Mouse (Mus musculus): ENCODE results near the gene Ulbp1. TPM values are rescaled to one million over a fixed set of nuclear protein-coding genes. Genes with fewer than 3 reads are reported as not detected.
"Not testable (repeated sequence)": the region's sequence is repeated elsewhere in the genome, so short reads cannot be mapped to it uniquely, and the experiment has no call there.

Gene Ulbp1
- 0.69 and 1.3 TPM in 2 replicates for polyA plus RNA-seq (2012; rRNA removed)
- 0.79 and 1.8 TPM in 2 replicates for polyA plus RNA-seq (2014; fragmentation: Nextera tagmentation; extraction: Ambion mirVana)

- no peaks in the 10 kb centered on the region for H3K27me3 ChIP-seq (ENCODE audit: control insufficient read depth, insufficient read depth, low read length)
- H3K27ac ChIP-seq, result no peak within 1 kb of the TSS
- peak within 1 kb of the TSS; percentile 21 to 40; a peak in 2 of 4 replicates for H3K4me3 ChIP-seq (ENCODE audit: insufficient read depth in 1 of 2, low read depth in 2 of 2, low read length in 2 of 2)
- peaks cover 0 to 4% of the 10 kb centered on the region in 2 experiments; a peak in 2 of 4 replicates for H3K4me1 ChIP-seq (replicated peaks; ENCODE audit: control insufficient read depth in 2 of 2, insufficient read depth in 2 of 2, low read length in 1 of 2)
- H3K9me3 ChIP-seq (ENCODE audit: control insufficient read depth, low read length), result no peaks in the 10 kb centered on the region
- 15% methylated on average over 13 of the region's 13 CpGs for WGBS (ENCODE audit: insufficient replicate concordance)
- H3K9ac ChIP-seq (replicated peaks), result no peak within 1 kb of the TSS
- no peaks in the 10 kb centered on the region for H3K36me3 ChIP-seq (replicated peaks; ENCODE audit: control insufficient read depth, insufficient read depth, low read depth)
- peak; percentile 76 for ATAC-seq (ENCODE audit: insufficient read depth)
- TF ChIP-seq CTCF (IDR thresholded peaks at IDR 0.05; ENCODE audit: low read depth) (no peak), EP300 (IDR thresholded peaks at IDR 0.05; ENCODE audit: low read depth) (no peak)
- peak; percentile 9 to 32 (median 19) for DNase-seq (ENCODE audit: low read depth in 3 of 3, low spot score in 3 of 3)
- H3K4me2 ChIP-seq (ENCODE audit: low read depth), result peak within 1 kb of the TSS; percentile 54
Measured at GRCm38 (mm10) chr10:7473197-7473889, at the start of gene Ulbp1. Gene Ulbp1, minus strand, starts transcription at chr10:7473638.

- H3K9ac ChIP-seq (replicated peaks); H3K4me3 ChIP-seq (ENCODE audit: insufficient read depth in 1 of 2, low read depth in 2 of 2, low read length in 2 of 2); DNase-seq (ENCODE audit: low read depth in 3 of 3, low spot score in 3 of 3); H3K27ac ChIP-seq; ATAC-seq (ENCODE audit: insufficient read depth); H3K27me3 ChIP-seq (ENCODE audit: control insufficient read depth, insufficient read depth, low read length); H3K9me3 ChIP-seq (ENCODE audit: control insufficient read depth, low read length); H3K4me2 ChIP-seq (ENCODE audit: low read depth); H3K36me3 ChIP-seq (replicated peaks; ENCODE audit: control insufficient read depth, insufficient read depth, low read depth); H3K4me1 ChIP-seq (replicated peaks; ENCODE audit: control insufficient read depth in 2 of 2, insufficient read depth in 2 of 2, low read length in 1 of 2): not testable (repeated sequence)
- WGBS (ENCODE audit: insufficient replicate concordance), result 33% methylated on average over 1 of the region's 1 CpGs
Measured at GRCm38 (mm10) chr10:7498180-7498579, 24.7 kb upstream of the Ulbp1 start.

GRCm38 (mm10) chr10:7492384-7492783 is 18.9 kb upstream of the Ulbp1 start:
- H3K36me3 ChIP-seq (replicated peaks; ENCODE audit: control insufficient read depth, insufficient read depth, low read depth); DNase-seq (ENCODE audit: low read depth in 3 of 3, low spot score in 3 of 3); H3K9me3 ChIP-seq (ENCODE audit: control insufficient read depth, low read length); H3K27ac ChIP-seq; H3K4me1 ChIP-seq (replicated peaks; ENCODE audit: control insufficient read depth in 2 of 2, insufficient read depth in 2 of 2, low read length in 1 of 2); H3K9ac ChIP-seq (replicated peaks); ATAC-seq (ENCODE audit: insufficient read depth); H3K27me3 ChIP-seq (ENCODE audit: control insufficient read depth, insufficient read depth, low read length); H3K4me3 ChIP-seq (ENCODE audit: insufficient read depth in 1 of 2, low read depth in 2 of 2, low read length in 2 of 2): not testable (repeated sequence)
- peak overlapping the region; percentile 11; the same call in 1 of the 2 replicates for H3K4me2 ChIP-seq (ENCODE audit: low read depth)
- 10% methylated on average over 10 of the region's 10 CpGs for WGBS (ENCODE audit: insufficient replicate concordance)

GRCm38 (mm10) chr10:7483650-7484049 is 10.2 kb upstream of the Ulbp1 start:
- Histone ChIP-seq H3K4me1 (replicated peaks; ENCODE audit: control insufficient read depth in 2 of 2, insufficient read depth in 2 of 2, low read length in 1 of 2) (no peaks in the 10 kb centered on the region), H3K9ac (replicated peaks) (no peak overlapping the region), H3K27ac (no peak overlapping the region), H3K36me3 (replicated peaks; ENCODE audit: control insufficient read depth, insufficient read depth, low read depth) (no peaks in the 10 kb centered on the region), H3K9me3 (ENCODE audit: control insufficient read depth, low read length) (no peaks in the 10 kb centered on the region), H3K4me2 (ENCODE audit: low read depth) (no peak overlapping the region), H3K4me3 (ENCODE audit: insufficient read depth in 1 of 2, low read depth in 2 of 2, low read length in 2 of 2) (no peak overlapping the region), H3K27me3 (ENCODE audit: control insufficient read depth, insufficient read depth, low read length) (no peaks in the 10 kb centered on the region)
- WGBS (ENCODE audit: insufficient replicate concordance), result 36% methylated on average over 4 of the region's 4 CpGs
- no peak for ATAC-seq (ENCODE audit: insufficient read depth)
- TF ChIP-seq CTCF (IDR thresholded peaks at IDR 0.05; ENCODE audit: low read depth) (no peak), EP300 (IDR thresholded peaks at IDR 0.05; ENCODE audit: low read depth) (no peak)
- no peak for DNase-seq (ENCODE audit: low read depth in 3 of 3, low spot score in 3 of 3)

GRCm38 (mm10) chr10:7474225-7474624 is 787 bp upstream of the Ulbp1 start:
- H3K4me2 ChIP-seq (ENCODE audit: low read depth), result not testable (repeated sequence)

More at GRCm38 (mm10) chr10:7474225-7474624, 787 bp upstream of the Ulbp1 start:
- 74% methylated on average over 7 of the region's 13 CpGs for WGBS (ENCODE audit: insufficient replicate concordance)
- DNase-seq (ENCODE audit: low read depth in 3 of 3, low spot score in 3 of 3); ATAC-seq (ENCODE audit: insufficient read depth); H3K9ac ChIP-seq (replicated peaks); H3K27ac ChIP-seq; H3K4me3 ChIP-seq (ENCODE audit: insufficient read depth in 1 of 2, low read depth in 2 of 2, low read length in 2 of 2); H3K36me3 ChIP-seq (replicated peaks; ENCODE audit: control insufficient read depth, insufficient read depth, low read depth); H3K27me3 ChIP-seq (ENCODE audit: control insufficient read depth, insufficient read depth, low read length); H3K9me3 ChIP-seq (ENCODE audit: control insufficient read depth, low read length); H3K4me1 ChIP-seq (replicated peaks; ENCODE audit: control insufficient read depth in 2 of 2, insufficient read depth in 2 of 2, low read length in 1 of 2): not testable (repeated sequence)
